Comparison of ENCODE assay signal across 25 mouse cellular contexts in genomic region chr3:156472665-156473064, GRCm38 (mm10).
DNase-seq lines count a peak whose midpoint lies in the region; ATAC-seq lines count a peak whose summit lies in the region.
"Had no signal": no experiment of that assay in that cellular context is flagged by ENCODE, and none has a peak within 500 bp of the region (broad histone marks: within the 10 kb centered on the region; RNA-seq: fewer than 3 reads in every experiment).

No protein-coding gene starts in this region.

- no peaks in the 10 kb centered on the region for H3K36me3 ChIP-seq in embryonic facial prominence, embryonic 14.5 days (ENCODE audit: control insufficient read depth, insufficient read depth, low read length)
- no peaks in the 10 kb centered on the region for H3K36me3 ChIP-seq in embryonic facial prominence, embryonic 10.5 days (replicated peaks)
- H3K36me3 ChIP-seq in hindbrain, embryonic 15.5 days = no peaks in the 10 kb centered on the region
- no peaks in the 10 kb centered on the region for H3K36me3 ChIP-seq in hindbrain, embryonic 10.5 days
- no peaks in the 10 kb centered on the region for H3K36me3 ChIP-seq in neural tube, embryonic 14.5 days (ENCODE audit: control insufficient read depth, insufficient read depth, low read length)
- H3K36me3 ChIP-seq: embryonic facial prominence, embryonic 12.5 days; forebrain, embryonic 10.5 days; heart, embryonic 10.5 days; heart, embryonic 13.5 days; intestine, embryonic 15.5 days had no signal

- H3K9me3 ChIP-seq in embryonic facial prominence, embryonic 14.5 days (ENCODE audit: control insufficient read depth, low read length) = no peaks in the 10 kb centered on the region
- H3K9me3 ChIP-seq in embryonic facial prominence, embryonic 10.5 days = no peaks in the 10 kb centered on the region
- no peaks in the 10 kb centered on the region for H3K9me3 ChIP-seq in hindbrain, embryonic 15.5 days
- no peaks in the 10 kb centered on the region for H3K9me3 ChIP-seq in hindbrain, embryonic 10.5 days
- no peaks in the 10 kb centered on the region for H3K9me3 ChIP-seq in neural tube, embryonic 14.5 days (ENCODE audit: control insufficient read depth, low read length)
- H3K9me3 ChIP-seq: embryonic facial prominence, embryonic 12.5 days; forebrain, embryonic 10.5 days; forebrain, embryonic 13.5 days; heart, embryonic 10.5 days; heart, embryonic 13.5 days; intestine, embryonic 15.5 days had no signal

- H3K27me3 ChIP-seq in embryonic facial prominence, embryonic 14.5 days (replicated peaks; ENCODE audit: control insufficient read depth, insufficient read depth, low read length) = no peaks in the 10 kb centered on the region
- no peaks in the 10 kb centered on the region for H3K27me3 ChIP-seq in embryonic facial prominence, embryonic 10.5 days (replicated peaks; ENCODE audit: low read depth, poor library complexity, severe bottlenecking)
- no peaks in the 10 kb centered on the region for H3K27me3 ChIP-seq in hindbrain, embryonic 15.5 days
- H3K27me3 ChIP-seq in hindbrain, embryonic 10.5 days (ENCODE audit: insufficient read depth, poor library complexity, severe bottlenecking) = no peaks in the 10 kb centered on the region
- H3K27me3 ChIP-seq in neural tube, embryonic 14.5 days (ENCODE audit: control insufficient read depth, insufficient read depth, low read length) = no peaks in the 10 kb centered on the region
- H3K27me3 ChIP-seq: embryonic facial prominence, embryonic 12.5 days; forebrain, embryonic 13.5 days; heart, embryonic 13.5 days; intestine, embryonic 15.5 days had no signal

- H3K4me3 ChIP-seq in embryonic facial prominence, embryonic 14.5 days (ENCODE audit: low read depth, low read length) = no peak overlapping the region
- no peak overlapping the region for H3K4me3 ChIP-seq in embryonic facial prominence, embryonic 10.5 days
- no peak overlapping the region for H3K4me3 ChIP-seq in hindbrain, embryonic 15.5 days
- H3K4me3 ChIP-seq in hindbrain, embryonic 10.5 days = no peak overlapping the region
- no peak overlapping the region for H3K4me3 ChIP-seq in neural tube, embryonic 14.5 days (ENCODE audit: low read depth, low read length)
- H3K4me3 ChIP-seq: embryonic facial prominence, embryonic 12.5 days; forebrain, embryonic 10.5 days; forebrain, embryonic 13.5 days; heart, adult 2 months; heart, embryonic 10.5 days; heart, embryonic 13.5 days; intestine, embryonic 15.5 days had no signal

- no peak overlapping the region for H3K27ac ChIP-seq in embryonic facial prominence, embryonic 14.5 days (replicated peaks; ENCODE audit: low read depth, low read length)
- H3K27ac ChIP-seq in embryonic facial prominence, embryonic 10.5 days (replicated peaks) = no peak overlapping the region
- no peak overlapping the region for H3K27ac ChIP-seq in hindbrain, embryonic 15.5 days (replicated peaks)
- no peak overlapping the region for H3K27ac ChIP-seq in hindbrain, embryonic 10.5 days
- no peak overlapping the region for H3K27ac ChIP-seq in neural tube, embryonic 14.5 days (ENCODE audit: low read depth, low read length)
- H3K27ac ChIP-seq: embryonic facial prominence, embryonic 12.5 days; forebrain, embryonic 10.5 days; forebrain, embryonic 13.5 days; heart, adult 2 months; heart, embryonic 10.5 days; heart, embryonic 13.5 days; intestine, embryonic 15.5 days had no signal

- WGBS in embryonic facial prominence, embryonic 14.5 days = 83% methylated on average over 4 of the region's 4 CpGs
- 93% methylated on average over 4 of the region's 4 CpGs for WGBS in embryonic facial prominence, embryonic 10.5 days
- WGBS in hindbrain, embryonic 15.5 days = 80% methylated on average over 4 of the region's 4 CpGs
- 95% methylated on average over 4 of the region's 4 CpGs for WGBS in hindbrain, embryonic 10.5 days
- 80% methylated on average over 4 of the region's 4 CpGs for WGBS in neural tube, embryonic 14.5 days

- no peak for DNase-seq in embryonic facial prominence, embryonic 14.5 days (ENCODE audit: low spot score)
- DNase-seq in embryonic facial prominence, embryonic 10.5 days (ENCODE audit: low spot score) = no peak
- no peak for DNase-seq in hindbrain, embryonic 10.5 days (ENCODE audit: low spot score)
- DNase-seq in neural tube, embryonic 10.5 days (ENCODE audit: extremely low spot score, low spot score) = no peak
- DNase-seq: adrenal gland, adult 8-10 months; adrenal gland, postnatal 25 days; cerebellum, adult 18-20 months; cerebellum, adult 9-10 months; cerebellum, postnatal 14 days; gastrocnemius, postnatal 10 days; gastrocnemius, postnatal 36 days; heart, adult 2 months; heart, postnatal 14 days; heart, postnatal 4 days; kidney, adult 11 months had no signal

- peak; percentile 53; the same call in 1 of the 2 replicates for ATAC-seq in embryonic facial prominence, embryonic 14.5 days (ENCODE audit: low read depth)
- ATAC-seq in hindbrain, embryonic 15.5 days (ENCODE audit: low FRiP score, low read depth) = 0 out of 2 replicates have a peak, but pooled peaks have one; percentile 48
- peak; percentile 38; the same call in 1 of the 2 replicates for ATAC-seq in neural tube, embryonic 14.5 days (ENCODE audit: low read depth)
- ATAC-seq: activated CD4-positive, CD25-positive, alpha-beta regulatory T cell, adult 4 months; forebrain, embryonic 13.5 days; forebrain, embryonic 16.5 days; intestine, embryonic 15.5 days had no signal

- H3K4me2 ChIP-seq in embryonic facial prominence, embryonic 14.5 days (ENCODE audit: low read depth, low read length) = no peak overlapping the region
- no peak overlapping the region for H3K4me2 ChIP-seq in hindbrain, embryonic 15.5 days
- no peak overlapping the region for H3K4me2 ChIP-seq in neural tube, embryonic 14.5 days (ENCODE audit: low read depth, low read length)
- H3K4me2 ChIP-seq: embryonic facial prominence, embryonic 12.5 days; forebrain, embryonic 13.5 days; heart, embryonic 13.5 days; intestine, embryonic 15.5 days had no signal

- no peaks in the 10 kb centered on the region for H3K4me1 ChIP-seq in embryonic facial prominence, embryonic 14.5 days (ENCODE audit: control insufficient read depth, insufficient read depth, low read length)
- no peaks in the 10 kb centered on the region for H3K4me1 ChIP-seq in embryonic facial prominence, embryonic 10.5 days
- H3K4me1 ChIP-seq in hindbrain, embryonic 15.5 days (replicated peaks) = no peaks in the 10 kb centered on the region
- H3K4me1 ChIP-seq in hindbrain, embryonic 10.5 days (replicated peaks) = no peaks in the 10 kb centered on the region
- H3K4me1 ChIP-seq in neural tube, embryonic 14.5 days (ENCODE audit: control insufficient read depth, insufficient read depth, low read length) = no peaks in the 10 kb centered on the region
- H3K4me1 ChIP-seq: embryonic facial prominence, embryonic 12.5 days; forebrain, embryonic 10.5 days; forebrain, embryonic 13.5 days; heart, embryonic 10.5 days; heart, embryonic 13.5 days; intestine, embryonic 15.5 days had no signal

- H3K9ac ChIP-seq in embryonic facial prominence, embryonic 14.5 days (ENCODE audit: low read depth, low read length) = no peak overlapping the region
- H3K9ac ChIP-seq in hindbrain, embryonic 15.5 days = no peak overlapping the region
- H3K9ac ChIP-seq in neural tube, embryonic 14.5 days (replicated peaks; ENCODE audit: low read depth, low read length) = no peak overlapping the region
- H3K9ac ChIP-seq: embryonic facial prominence, embryonic 12.5 days; forebrain, embryonic 13.5 days; heart, embryonic 13.5 days; intestine, embryonic 15.5 days had no signal
